Mouse (Mus musculus): ENCODE results near the gene Ddah1. TPM values are rescaled to one million over a fixed set of nuclear protein-coding genes. Genes with fewer than 3 reads are reported as not detected.
"Not testable (repeated sequence)": the region's sequence is repeated elsewhere in the genome, so short reads cannot be mapped to it uniquely, and the experiment has no call there.

Gene Ddah1
- total RNA-seq, 2 experiments from 2014 or later = 51.8 to 52.9 TPM

DNA sequence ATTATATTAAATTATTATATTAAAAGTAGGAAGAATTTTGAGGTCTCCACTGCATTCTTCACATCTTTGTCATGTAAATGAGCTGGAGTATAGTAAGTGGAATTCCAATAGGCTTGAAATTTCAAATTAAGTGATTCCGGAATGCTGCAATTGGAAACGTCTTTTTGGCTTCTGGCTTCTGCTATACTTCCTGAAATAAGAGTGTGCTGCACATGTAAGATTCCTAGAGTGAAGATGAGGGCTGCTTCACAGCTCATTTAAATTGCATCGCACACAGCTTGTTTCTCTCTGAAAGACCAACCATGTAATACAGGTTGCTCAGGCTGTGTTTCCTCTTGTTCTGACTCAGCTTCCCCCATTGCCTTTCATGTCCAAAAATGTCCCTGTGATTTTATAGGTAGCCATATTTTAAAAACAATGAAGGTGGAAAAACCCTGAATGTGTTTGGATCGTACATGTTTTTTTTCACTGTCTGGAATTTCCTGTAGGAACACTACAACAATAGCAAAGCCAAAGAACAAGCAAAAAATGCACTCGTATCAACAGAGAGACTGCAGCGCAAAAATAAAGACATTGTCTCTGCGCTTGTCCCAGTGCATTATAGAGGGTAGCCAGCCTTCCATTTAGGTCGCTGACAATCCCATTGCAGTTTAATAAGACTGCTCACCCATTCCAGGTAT is 105.7 kb downstream of the Ddah1 start:
- no peak for TF ChIP-seq CTCF (conservative IDR thresholded peaks at IDR 0.05)
- no peak overlapping the region for H3K4me3 ChIP-seq
- peak overlapping the region; percentile 5; the same call in 1 of the 2 replicates for H3K27ac ChIP-seq
- DNase-seq (ENCODE audit: low spot score in 2 of 2) = no peak

DNA sequence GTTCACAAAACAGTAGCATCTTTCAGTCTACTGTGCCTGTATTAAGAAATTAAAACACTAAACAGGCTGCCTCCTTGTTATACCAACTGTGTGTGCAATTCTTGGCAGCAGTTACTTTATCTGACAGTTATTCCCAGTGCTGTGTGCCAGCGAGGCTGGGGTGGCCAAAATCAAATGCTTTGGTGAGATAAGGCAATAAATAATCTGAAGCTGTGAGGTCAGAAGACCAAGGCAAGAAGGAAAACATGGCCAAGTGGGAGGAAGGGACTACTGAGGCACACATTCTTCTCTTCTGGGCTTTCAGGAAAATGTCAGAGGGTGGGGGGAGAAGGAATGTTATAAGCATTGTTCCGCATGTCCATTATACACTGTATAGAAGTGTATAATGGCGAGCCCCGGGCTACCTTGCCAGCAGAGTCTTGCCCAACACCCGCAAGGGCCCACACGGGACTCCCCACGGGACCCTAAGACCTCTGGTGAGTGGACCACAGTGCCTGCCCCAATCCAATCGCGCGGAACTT is 106.3 kb downstream of the Ddah1 start:
- H3K27ac ChIP-seq = peak overlapping the region; percentile 3; the same call in 1 of the 2 replicates
- DNase-seq (ENCODE audit: low spot score in 2 of 2) = no peak
- H3K4me3 ChIP-seq = no peak overlapping the region
- no peak for TF ChIP-seq CTCF (conservative IDR thresholded peaks at IDR 0.05)

- TF ChIP-seq CTCF (conservative IDR thresholded peaks at IDR 0.05) = no peak
- Histone ChIP-seq H3K27ac (no peak overlapping the region), H3K4me3 (no peak overlapping the region)
- no peak for DNase-seq (ENCODE audit: low spot score in 2 of 2)
These were observed 114.2 kb downstream of the Ddah1 start for GRCm38 (mm10) chr3:145872680-145873079.

- Histone ChIP-seq H3K27ac (no peak overlapping the region), H3K4me3 (no peak overlapping the region)
- no peak for DNase-seq (ENCODE audit: low spot score in 2 of 2)
- no peak for TF ChIP-seq CTCF (conservative IDR thresholded peaks at IDR 0.05)
These were observed 114.8 kb downstream of the Ddah1 start for GRCm38 (mm10) chr3:145873271-145873670.

DNA sequence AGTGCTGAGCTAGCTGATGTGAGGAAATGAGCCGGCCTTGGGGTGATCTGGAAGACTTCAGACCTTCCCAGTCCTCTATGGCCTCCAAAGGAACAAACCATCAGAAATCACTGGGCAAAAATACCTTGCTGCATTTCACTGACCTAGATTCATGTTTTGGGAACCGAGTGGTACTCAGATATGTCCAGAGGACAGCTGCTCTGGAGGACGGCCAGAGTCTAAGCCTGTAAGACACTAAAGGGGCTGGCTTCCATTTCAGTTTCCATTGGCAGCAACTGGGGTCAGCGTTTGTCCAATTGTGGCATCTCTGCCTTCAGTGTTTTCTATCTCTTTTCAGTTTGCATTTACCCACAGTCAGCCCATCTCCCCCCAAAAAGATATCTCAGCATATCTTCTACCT is 115.7 kb downstream of the Ddah1 start:
- no peak for TF ChIP-seq CTCF (conservative IDR thresholded peaks at IDR 0.05)
- H3K27ac ChIP-seq = peak overlapping the region; percentile 18; the same call in 1 of the 2 replicates
- no peak overlapping the region for H3K4me3 ChIP-seq
- no peak for DNase-seq (ENCODE audit: low spot score in 2 of 2)

- TF ChIP-seq CTCF (conservative IDR thresholded peaks at IDR 0.05) = no peak
- DNase-seq (ENCODE audit: low spot score in 2 of 2) = no peak
- Histone ChIP-seq H3K27ac (no peak overlapping the region), H3K4me3 (no peak overlapping the region)
These were observed 117.6 kb downstream of the Ddah1 start for GRCm38 (mm10) chr3:145876120-145876519.

GRCm38 (mm10) chr3:145878867-145879266 is 120.4 kb downstream of the Ddah1 start:
- H3K27ac ChIP-seq; DNase-seq (ENCODE audit: low spot score in 2 of 2); H3K4me3 ChIP-seq: not testable (repeated sequence)

GRCm38 (mm10) chr3:145880335-145880734 is 121.9 kb downstream of the Ddah1 start:
- no peak overlapping the region for H3K4me3 ChIP-seq
- no peak overlapping the region for H3K27ac ChIP-seq
- DNase-seq (ENCODE audit: low spot score in 2 of 2) = no peak
- TF ChIP-seq CTCF (conservative IDR thresholded peaks at IDR 0.05) = no peak

DNA sequence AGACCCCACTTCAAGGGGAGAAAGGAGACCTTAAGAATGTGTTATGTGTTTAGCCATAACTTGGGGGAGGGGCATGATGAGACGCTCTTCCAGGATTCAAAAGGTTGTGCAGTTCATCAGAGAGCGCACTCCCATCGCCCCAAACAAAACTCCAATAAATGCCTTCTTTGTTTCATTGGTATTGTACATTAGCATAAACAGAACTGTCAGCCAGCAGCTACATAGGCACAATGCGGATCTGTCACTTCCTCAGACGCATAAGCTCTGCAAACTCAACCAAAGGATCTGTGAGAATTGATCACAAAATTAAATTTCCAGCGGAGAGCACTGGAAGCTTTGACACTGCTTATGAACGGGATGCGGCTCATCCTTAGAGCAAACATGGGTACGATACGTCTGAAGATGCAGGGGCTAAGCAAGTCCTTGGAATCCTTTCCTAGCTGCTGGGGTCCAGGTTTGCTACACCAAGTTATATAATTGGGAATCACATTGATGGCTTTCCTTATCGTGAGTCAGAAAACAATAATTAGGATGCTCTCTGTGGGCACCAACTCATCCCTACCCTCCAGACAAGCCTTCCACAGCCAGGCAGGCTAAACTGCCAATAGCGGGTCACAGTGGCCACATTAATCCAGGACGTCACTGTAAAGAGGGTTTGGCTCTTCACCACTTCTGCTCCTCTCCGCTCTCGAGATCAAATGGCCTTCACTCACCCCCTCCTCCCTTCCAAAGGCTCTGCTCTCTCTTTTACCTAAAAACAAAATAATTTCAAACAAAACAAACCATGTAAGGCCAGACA is 123.8 kb downstream of the Ddah1 start:
- H3K4me3 ChIP-seq = no peak overlapping the region
- DNase-seq (ENCODE audit: low spot score in 2 of 2) = no peak
- TF ChIP-seq CTCF (conservative IDR thresholded peaks at IDR 0.05) = no peak
- H3K27ac ChIP-seq = no peak overlapping the region

DNA sequence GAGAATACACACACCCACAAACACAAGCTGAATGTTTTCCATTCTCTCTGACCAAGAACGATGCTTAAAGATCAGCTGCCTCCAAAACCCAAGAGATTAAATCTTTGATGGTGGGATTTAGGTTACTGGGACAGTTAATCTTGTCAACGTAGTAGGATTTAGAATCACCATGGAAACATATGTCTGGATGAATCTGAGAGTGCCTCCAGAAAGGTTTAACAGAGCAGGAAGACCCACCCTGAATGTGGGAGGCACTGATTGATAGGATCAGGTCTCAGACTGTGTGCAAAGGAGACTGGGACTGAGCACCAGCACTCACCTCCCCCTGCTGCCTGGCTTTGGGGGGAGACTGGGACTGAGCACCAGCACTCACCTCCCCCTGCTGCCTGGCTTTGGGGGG is 124.8 kb downstream of the Ddah1 start:
- TF ChIP-seq CTCF (conservative IDR thresholded peaks at IDR 0.05) = no peak
- Histone ChIP-seq H3K27ac (no peak overlapping the region), H3K4me3 (no peak overlapping the region)
- DNase-seq (ENCODE audit: low spot score in 2 of 2) = no peak

- Histone ChIP-seq H3K27ac (0 out of 2 replicates have a peak overlapping the region, but pooled peaks have one; percentile 2), H3K4me3 (no peak overlapping the region)
- peak; percentile 14 to 39 for DNase-seq (ENCODE audit: low spot score in 2 of 2)
- TF ChIP-seq CTCF (conservative IDR thresholded peaks at IDR 0.05) = no peak
These were observed 126.9 kb downstream of the Ddah1 start for GRCm38 (mm10) chr3:145885376-145885775.

GRCm38 (mm10) chr3:145885851-145886464 is 127.5 kb downstream of the Ddah1 start:
- Histone ChIP-seq H3K27ac (0 out of 2 replicates have a peak overlapping the region, but pooled peaks have one; percentile 2), H3K4me3 (no peak overlapping the region)
- no peak for TF ChIP-seq CTCF (conservative IDR thresholded peaks at IDR 0.05)
- no peak for DNase-seq (ENCODE audit: low spot score in 2 of 2)

DNA sequence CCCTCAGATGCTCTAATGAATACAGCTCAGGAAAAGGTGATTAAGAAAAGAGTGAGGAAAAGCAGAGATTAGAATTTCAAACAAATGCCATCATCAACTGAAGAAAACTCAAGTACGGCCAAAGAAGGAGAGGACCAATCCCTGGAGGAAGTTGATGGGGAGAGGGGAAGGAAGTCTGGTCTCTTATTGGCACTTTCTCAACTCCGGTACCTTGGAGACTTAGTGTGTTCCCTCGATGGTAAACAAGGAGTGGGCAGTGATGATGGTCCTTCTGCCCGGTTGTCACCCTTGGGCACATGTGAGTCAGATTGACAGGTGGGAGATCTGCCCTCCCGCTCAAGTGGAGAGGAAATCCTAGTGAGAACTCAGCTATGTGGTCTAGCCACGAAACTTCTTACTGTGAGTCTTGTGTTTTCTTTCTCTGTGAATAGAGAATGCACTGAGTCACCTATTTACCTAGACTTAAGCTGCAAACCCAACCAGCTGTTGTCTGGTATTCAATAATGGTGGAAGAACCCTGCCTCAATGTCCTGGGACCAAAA is 129.0 kb downstream of the Ddah1 start:
- Histone ChIP-seq H3K4me3 (no peak overlapping the region), H3K27ac (no peak overlapping the region)
- DNase-seq (ENCODE audit: low spot score in 2 of 2) = no peak
- TF ChIP-seq CTCF (conservative IDR thresholded peaks at IDR 0.05) = no peak

Data from layer of hippocampus, adult 2 months (tissue).